Mouse (Mus musculus): ENCODE results near the gene Rnaset2b. TPM values are rescaled to one million over a fixed set of nuclear protein-coding genes. Genes with fewer than 3 reads are reported as not detected.
"Not testable (repeated sequence)": the region's sequence is repeated elsewhere in the genome, so short reads cannot be mapped to it uniquely, and the experiment has no call there.

The Rnaset2b gene
- polyA plus RNA-seq (2015; fragmentation: Nextera tagmentation; extraction: Ambion mirVana), result 245 and 270 TPM in 2 replicates

- WGBS, result no CpG with 5 or more reads among the region's 8 CpGs
- not testable (repeated sequence) for H3K4me1 ChIP-seq (ENCODE audit: control insufficient read depth, insufficient read depth, low read length); H3K4me3 ChIP-seq (replicated peaks; ENCODE audit: low read length); ATAC-seq (ENCODE audit: insufficient read depth, low FRiP score); H3K4me2 ChIP-seq (ENCODE audit: low read depth, low read length); H3K9me3 ChIP-seq (replicated peaks; ENCODE audit: control insufficient read depth, low read length); H3K27ac ChIP-seq (ENCODE audit: low read length); H3K9ac ChIP-seq (ENCODE audit: low read length); H3K27me3 ChIP-seq (ENCODE audit: control insufficient read depth, insufficient read depth, low read length); H3K36me3 ChIP-seq (ENCODE audit: control insufficient read depth, insufficient read depth, low read length)
Observed at GRCm38 (mm10) chr17:6970334-6970733, at the start of gene Rnaset2b. TSS of gene Rnaset2b (plus strand) at chr17:6970634.

- H3K36me3 ChIP-seq (ENCODE audit: control insufficient read depth, insufficient read depth, low read length); H3K9ac ChIP-seq (ENCODE audit: low read length); H3K4me1 ChIP-seq (ENCODE audit: control insufficient read depth, insufficient read depth, low read length); ATAC-seq (ENCODE audit: insufficient read depth, low FRiP score); H3K4me3 ChIP-seq (replicated peaks; ENCODE audit: low read length); H3K27me3 ChIP-seq (ENCODE audit: control insufficient read depth, insufficient read depth, low read length); H3K27ac ChIP-seq (ENCODE audit: low read length); H3K9me3 ChIP-seq (replicated peaks; ENCODE audit: control insufficient read depth, low read length); H3K4me2 ChIP-seq (ENCODE audit: low read depth, low read length): not testable (repeated sequence)
- WGBS, result 85% methylated on average over 6 of the region's 7 CpGs
Observed at GRCm38 (mm10) chr17:6931625-6932024, 38.8 kb upstream of the Rnaset2b start.

GRCm38 (mm10) chr17:6942560-6942959 is 27.9 kb upstream of the Rnaset2b start:
- no CpG with 5 or more reads among the region's 4 CpGs for whole genome bisulfite sequencing
- not testable (repeated sequence) for ATAC-seq (ENCODE audit: insufficient read depth, low FRiP score); H3K9me3 ChIP-seq (replicated peaks; ENCODE audit: control insufficient read depth, low read length); H3K27ac ChIP-seq (ENCODE audit: low read length); H3K4me2 ChIP-seq (ENCODE audit: low read depth, low read length); H3K4me1 ChIP-seq (ENCODE audit: control insufficient read depth, insufficient read depth, low read length); H3K4me3 ChIP-seq (replicated peaks; ENCODE audit: low read length); H3K9ac ChIP-seq (ENCODE audit: low read length); H3K27me3 ChIP-seq (ENCODE audit: control insufficient read depth, insufficient read depth, low read length); H3K36me3 ChIP-seq (ENCODE audit: control insufficient read depth, insufficient read depth, low read length)

GRCm38 (mm10) chr17:6947637-6947983 is 22.8 kb upstream of the Rnaset2b start:
- H3K27ac ChIP-seq (ENCODE audit: low read length); H3K36me3 ChIP-seq (ENCODE audit: control insufficient read depth, insufficient read depth, low read length); H3K9me3 ChIP-seq (replicated peaks; ENCODE audit: control insufficient read depth, low read length); ATAC-seq (ENCODE audit: insufficient read depth, low FRiP score); H3K4me1 ChIP-seq (ENCODE audit: control insufficient read depth, insufficient read depth, low read length); H3K27me3 ChIP-seq (ENCODE audit: control insufficient read depth, insufficient read depth, low read length): not testable (repeated sequence)
- no CpG with 5 or more reads among the region's 8 CpGs for WGBS
- Histone ChIP-seq H3K4me3 (replicated peaks; ENCODE audit: low read length) (peak overlapping the region; percentile 60), H3K9ac (ENCODE audit: low read length) (peak overlapping the region; percentile 72; the same call in 1 of the 2 replicates), H3K4me2 (ENCODE audit: low read depth, low read length) (peak overlapping the region; percentile 57)

GRCm38 (mm10) chr17:6947984-6948768 is 22.3 kb upstream of the Rnaset2b start, which contains the start of gene Rsph3b:
TSS of gene Rsph3b (minus strand) at chr17:6948682.
- under 1% methylated on average over 65 of the region's 73 CpGs for WGBS
- Histone ChIP-seq H3K4me2 (ENCODE audit: low read depth, low read length) (peak within 1 kb of the TSS; percentile 57), H3K27ac (ENCODE audit: low read length) (peak within 1 kb of the TSS; percentile 82), H3K9ac (ENCODE audit: low read length) (peak within 1 kb of the TSS; percentile 72), H3K4me3 (replicated peaks; ENCODE audit: low read length) (peak within 1 kb of the TSS; percentile 60)
- H3K4me1 ChIP-seq (ENCODE audit: control insufficient read depth, insufficient read depth, low read length); H3K27me3 ChIP-seq (ENCODE audit: control insufficient read depth, insufficient read depth, low read length); H3K9me3 ChIP-seq (replicated peaks; ENCODE audit: control insufficient read depth, low read length); H3K36me3 ChIP-seq (ENCODE audit: control insufficient read depth, insufficient read depth, low read length): not testable (repeated sequence)
- ATAC-seq (ENCODE audit: insufficient read depth, low FRiP score), result peak; percentile 97

GRCm38 (mm10) chr17:6948769-6949228 is 21.6 kb upstream of the Rnaset2b start:
- H3K36me3 ChIP-seq (ENCODE audit: control insufficient read depth, insufficient read depth, low read length); H3K4me1 ChIP-seq (ENCODE audit: control insufficient read depth, insufficient read depth, low read length); H3K9me3 ChIP-seq (replicated peaks; ENCODE audit: control insufficient read depth, low read length); H3K27me3 ChIP-seq (ENCODE audit: control insufficient read depth, insufficient read depth, low read length): not testable (repeated sequence)
- Histone ChIP-seq H3K4me3 (replicated peaks; ENCODE audit: low read length) (peak overlapping the region; percentile 60), H3K27ac (ENCODE audit: low read length) (peak overlapping the region; percentile 82), H3K9ac (ENCODE audit: low read length) (peak overlapping the region; percentile 72), H3K4me2 (ENCODE audit: low read depth, low read length) (peak overlapping the region; percentile 57)
- 8% methylated on average over 9 of the region's 9 CpGs for WGBS
- peak; percentile 39; the same call in 1 of the 2 replicates for ATAC-seq (ENCODE audit: insufficient read depth, low FRiP score)

- H3K9ac ChIP-seq (ENCODE audit: low read length); H3K4me2 ChIP-seq (ENCODE audit: low read depth, low read length); H3K27me3 ChIP-seq (ENCODE audit: control insufficient read depth, insufficient read depth, low read length); H3K4me3 ChIP-seq (replicated peaks; ENCODE audit: low read length); ATAC-seq (ENCODE audit: insufficient read depth, low FRiP score); H3K27ac ChIP-seq (ENCODE audit: low read length); H3K36me3 ChIP-seq (ENCODE audit: control insufficient read depth, insufficient read depth, low read length); H3K4me1 ChIP-seq (ENCODE audit: control insufficient read depth, insufficient read depth, low read length); H3K9me3 ChIP-seq (replicated peaks; ENCODE audit: control insufficient read depth, low read length): not testable (repeated sequence)
- 78% methylated on average over 5 of the region's 8 CpGs for WGBS
Observed at GRCm38 (mm10) chr17:6958881-6959280, 11.6 kb upstream of the Rnaset2b start.

- H3K27me3 ChIP-seq (ENCODE audit: control insufficient read depth, insufficient read depth, low read length); H3K36me3 ChIP-seq (ENCODE audit: control insufficient read depth, insufficient read depth, low read length); H3K4me1 ChIP-seq (ENCODE audit: control insufficient read depth, insufficient read depth, low read length); H3K27ac ChIP-seq (ENCODE audit: low read length); H3K9ac ChIP-seq (ENCODE audit: low read length); H3K9me3 ChIP-seq (replicated peaks; ENCODE audit: control insufficient read depth, low read length); ATAC-seq (ENCODE audit: insufficient read depth, low FRiP score): not testable (repeated sequence)
- WGBS, result 59% methylated on average over 3 of the region's 6 CpGs
- peak overlapping the region; percentile 26 for H3K4me3 ChIP-seq (replicated peaks; ENCODE audit: low read length)
- peak overlapping the region; percentile 40 for H3K4me2 ChIP-seq (ENCODE audit: low read depth, low read length)
Observed at GRCm38 (mm10) chr17:6959543-6960259, 10.7 kb upstream of the Rnaset2b start.

- ATAC-seq (ENCODE audit: insufficient read depth, low FRiP score), result not testable (repeated sequence)
- peak overlapping the region; percentile 68; the same call in 1 of the 2 replicates for H3K9ac ChIP-seq (ENCODE audit: low read length)
- WGBS, result under 1% methylated on average over 12 of the region's 12 CpGs
Observed at GRCm38 (mm10) chr17:6960349-6960748, 10.1 kb upstream of the Rnaset2b start.

More at GRCm38 (mm10) chr17:6960349-6960748, 10.1 kb upstream of the Rnaset2b start:
- H3K27me3 ChIP-seq (ENCODE audit: control insufficient read depth, insufficient read depth, low read length); H3K9me3 ChIP-seq (replicated peaks; ENCODE audit: control insufficient read depth, low read length); H3K27ac ChIP-seq (ENCODE audit: low read length); H3K36me3 ChIP-seq (ENCODE audit: control insufficient read depth, insufficient read depth, low read length); H3K4me1 ChIP-seq (ENCODE audit: control insufficient read depth, insufficient read depth, low read length): not testable (repeated sequence)
- peak overlapping the region; percentile 52 for H3K4me3 ChIP-seq (replicated peaks; ENCODE audit: low read length)
- peak overlapping the region; percentile 40 for H3K4me2 ChIP-seq (ENCODE audit: low read depth, low read length)

Data from stomach, embryonic 16.5 days (tissue).